Mouse (Mus musculus): ENCODE results near the gene Ddb1.

Ddb1 gene

GRCm38 (mm10) chr19:10591659-10592377 lies 13.3 kb upstream of the Ddb1 start:
- no peak for DNase-seq (ENCODE audit: low spot score)

DNA sequence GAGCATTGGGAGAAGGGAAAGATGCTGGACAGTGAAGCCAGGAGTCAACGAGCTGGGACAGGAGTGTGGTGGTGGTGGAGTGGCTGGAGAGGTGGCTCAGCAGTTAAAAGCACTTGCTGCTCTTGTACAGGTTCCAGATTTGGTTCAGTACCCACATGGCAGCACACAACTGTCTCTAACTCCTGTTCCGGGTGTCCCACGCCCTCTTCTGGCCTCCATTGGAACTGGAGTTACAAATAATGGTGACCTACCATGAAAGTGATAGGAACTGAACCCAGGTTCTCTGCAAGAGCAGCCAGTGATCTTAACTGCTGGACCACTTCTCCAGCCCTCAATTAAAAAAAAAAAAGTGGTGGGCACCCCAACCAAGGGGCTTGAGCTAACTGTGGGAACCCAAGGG lies 6.9 kb upstream of the Ddb1 start:
- no peak for DNase-seq (ENCODE audit: low spot score)

DNA sequence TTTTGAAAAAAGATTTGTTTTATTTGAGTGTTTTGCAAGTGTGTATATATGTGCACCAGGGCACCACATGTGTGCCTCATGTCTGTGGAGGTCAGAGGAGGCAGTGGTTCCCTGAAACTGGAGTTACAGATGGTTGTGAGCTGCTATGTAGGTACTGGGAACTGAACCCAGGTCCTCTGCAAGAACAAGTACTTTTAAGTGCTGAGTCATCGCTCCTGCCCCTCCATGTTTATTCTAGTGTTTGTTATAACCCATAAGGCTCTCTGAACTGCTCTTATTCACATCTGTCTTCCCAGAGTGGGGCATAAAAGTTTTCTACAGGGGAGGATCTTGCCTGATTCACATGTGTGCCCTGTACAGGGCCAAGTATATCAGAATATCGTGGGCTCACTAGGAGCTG lies 5.5 kb upstream of the Ddb1 start:
- no peak for DNase-seq (ENCODE audit: low spot score)

DNA sequence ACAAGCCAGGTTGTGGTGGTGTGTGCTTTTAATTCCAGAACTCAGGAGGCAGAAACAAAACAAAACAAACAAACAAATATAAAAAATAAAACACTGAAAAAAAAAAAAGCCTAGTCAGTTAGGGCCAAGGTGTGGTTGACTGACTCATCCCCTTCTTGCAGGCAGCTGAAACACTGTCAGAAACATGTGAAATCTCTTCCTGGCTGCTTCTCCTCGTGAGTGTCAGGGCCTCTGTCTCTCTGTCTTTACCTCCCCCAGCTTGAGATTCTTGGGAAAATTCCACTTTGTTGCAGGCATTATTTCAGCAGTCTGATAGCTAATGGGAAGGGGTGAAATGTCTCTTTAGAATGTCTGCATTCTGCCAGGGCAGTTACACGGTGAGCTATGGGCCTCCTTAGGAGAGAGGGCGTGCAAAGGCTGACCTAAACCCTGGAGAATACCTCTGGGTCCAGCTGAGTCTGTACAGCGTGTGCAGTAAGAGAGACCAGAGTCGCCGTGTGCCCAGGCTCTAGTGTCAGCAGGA lies 2.8 kb upstream of the Ddb1 start:
- no peak for DNase-seq (ENCODE audit: low spot score)

DNA sequence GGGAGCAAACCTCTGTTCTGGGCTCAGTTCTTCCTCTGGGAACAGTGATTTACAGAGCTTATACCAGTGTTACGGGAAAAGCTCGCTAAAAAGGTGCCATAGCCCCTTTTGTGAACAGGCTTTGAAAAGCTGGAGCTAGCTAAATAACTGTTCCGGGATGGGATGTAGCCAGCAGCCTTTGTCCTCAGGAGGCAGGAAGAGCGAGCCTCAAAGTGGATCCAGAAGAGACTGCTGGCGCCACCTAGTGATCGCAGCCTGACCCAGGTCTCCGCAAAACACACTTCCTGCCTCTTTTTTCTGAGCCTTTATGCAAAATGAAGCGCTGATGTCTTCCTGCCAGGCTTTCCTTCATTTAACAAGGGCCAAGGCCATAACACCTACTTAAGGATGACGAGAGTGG lies 2.3 kb upstream of the Ddb1 start:
- DNase-seq (ENCODE audit: low spot score) = peak; percentile 74

GRCm38 (mm10) chr19:10603660-10604523 lies 1.2 kb upstream of the Ddb1 start:
- DNase-seq (ENCODE audit: low spot score) = no peak

GRCm38 (mm10) chr19:10604534-10604933 lies 593 bp upstream of the Ddb1 start:
- no peak for DNase-seq (ENCODE audit: low spot score)

- no peak for DNase-seq (ENCODE audit: low spot score)
Observed at GRCm38 (mm10) chr19:10605901-10606622, 935 bp downstream of the Ddb1 start.

DNA sequence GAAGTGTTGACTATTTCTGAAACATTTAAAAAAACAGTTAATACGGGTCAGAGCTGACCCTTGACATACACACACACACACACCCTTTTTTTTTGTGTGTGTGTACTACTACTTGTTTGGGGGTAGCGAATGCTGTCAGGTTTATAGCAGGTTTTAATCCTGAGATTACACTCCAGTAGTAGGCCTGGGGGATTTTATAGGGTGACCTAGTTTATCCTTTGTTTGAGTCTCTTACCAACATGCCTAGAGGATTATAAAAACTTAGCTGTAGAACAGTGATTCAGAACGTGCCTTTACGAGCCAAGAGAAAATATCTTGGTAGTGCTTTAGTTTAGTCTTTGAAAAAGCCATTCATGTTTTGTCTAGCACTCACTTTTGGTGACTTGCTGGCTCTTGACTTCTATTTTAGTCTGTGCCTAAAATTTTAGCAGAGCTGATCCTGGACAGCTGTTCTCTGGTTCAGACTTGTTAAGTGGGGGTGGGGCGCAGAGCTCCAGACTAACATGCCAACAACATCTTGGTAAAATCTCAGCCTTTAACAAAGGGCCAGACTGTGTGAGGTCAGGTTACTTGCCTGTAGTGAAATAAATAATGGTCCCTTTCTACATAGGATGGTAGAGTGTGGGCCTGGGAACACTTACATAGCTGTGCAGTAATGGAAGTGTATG lies 3.6 kb downstream of the Ddb1 start:
- DNase-seq (ENCODE audit: low spot score) = no peak

DNA sequence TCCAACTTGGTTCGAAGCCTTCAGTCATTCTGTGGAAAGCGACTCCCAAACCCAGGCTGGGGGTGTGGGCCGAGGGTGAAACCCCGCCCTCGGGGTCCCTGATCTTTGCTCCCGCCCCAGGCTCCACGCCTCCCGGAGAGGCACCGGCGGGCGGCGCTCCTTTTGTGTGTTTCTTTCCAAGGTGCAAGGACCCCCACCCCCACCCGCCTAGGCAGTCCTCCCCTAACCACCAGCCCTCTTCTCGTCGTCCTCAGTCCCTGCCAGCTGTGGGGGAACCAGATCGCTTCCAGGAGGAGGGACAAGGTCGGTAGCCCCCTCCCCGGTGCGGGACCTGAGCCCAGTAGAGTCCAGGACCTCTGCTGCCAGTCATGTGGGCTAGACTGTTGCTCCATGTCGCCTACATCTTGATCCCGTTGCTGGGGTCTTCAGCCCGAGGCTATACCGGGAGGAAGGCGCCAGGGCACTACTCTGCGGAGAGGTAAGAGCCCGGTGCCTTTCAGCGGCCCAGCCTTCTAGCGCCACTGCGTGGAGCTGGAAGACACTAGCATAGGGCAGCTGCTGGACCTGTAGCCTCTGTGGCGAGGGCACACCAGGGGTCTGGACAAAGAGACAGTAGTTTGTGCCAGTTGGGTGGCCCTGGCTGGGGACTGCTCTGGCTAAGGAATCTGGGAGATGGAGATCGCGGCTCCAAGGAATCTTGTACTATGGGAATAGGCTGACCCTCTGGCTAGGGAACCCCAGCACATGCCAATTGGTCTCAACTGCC lies 29.2 kb downstream of the Ddb1 start, which contains the start of gene Vwce:
Gene Vwce, plus strand, starts transcription at position 108 of the 766 bp plus-strand sequence.
- DNase-seq (ENCODE audit: low spot score) = peak; percentile 26

GRCm38 (mm10) chr19:10634872-10635318 lies 29.8 kb downstream of the Ddb1 start:
- peak; percentile 24 for DNase-seq (ENCODE audit: low spot score)

- DNase-seq (ENCODE audit: low spot score) = no peak
Observed at GRCm38 (mm10) chr19:10637840-10638239, 32.7 kb downstream of the Ddb1 start.

GRCm38 (mm10) chr19:10640080-10640479 lies 35.0 kb downstream of the Ddb1 start:
- no peak for DNase-seq (ENCODE audit: low spot score)

GRCm38 (mm10) chr19:10640589-10641378 lies 35.7 kb downstream of the Ddb1 start:
- no peak for DNase-seq (ENCODE audit: low spot score)

GRCm38 (mm10) chr19:10645616-10646015 lies 40.5 kb downstream of the Ddb1 start:
- no peak for DNase-seq (ENCODE audit: low spot score)

DNA sequence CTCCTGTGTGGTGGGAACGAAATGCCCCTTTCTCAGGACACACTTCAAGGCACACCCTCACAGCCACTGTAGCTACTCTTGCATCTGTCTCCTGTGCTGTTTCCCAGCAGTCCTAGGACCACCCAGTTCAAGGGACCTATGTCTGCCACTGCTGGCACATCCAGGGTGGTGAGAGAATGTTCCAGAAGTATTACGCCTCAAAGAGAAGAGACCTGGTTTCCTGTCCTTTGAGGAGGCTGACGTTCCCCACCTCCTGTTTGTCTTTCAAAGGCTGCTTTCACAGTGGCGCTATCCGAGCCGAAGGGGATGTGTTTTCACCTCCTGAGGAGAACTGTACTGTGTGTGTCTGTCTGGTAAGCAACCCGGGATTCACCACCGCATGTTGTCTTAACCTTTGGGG lies 43.0 kb downstream of the Ddb1 start:
- DNase-seq (ENCODE audit: low spot score) = no peak

DNA sequence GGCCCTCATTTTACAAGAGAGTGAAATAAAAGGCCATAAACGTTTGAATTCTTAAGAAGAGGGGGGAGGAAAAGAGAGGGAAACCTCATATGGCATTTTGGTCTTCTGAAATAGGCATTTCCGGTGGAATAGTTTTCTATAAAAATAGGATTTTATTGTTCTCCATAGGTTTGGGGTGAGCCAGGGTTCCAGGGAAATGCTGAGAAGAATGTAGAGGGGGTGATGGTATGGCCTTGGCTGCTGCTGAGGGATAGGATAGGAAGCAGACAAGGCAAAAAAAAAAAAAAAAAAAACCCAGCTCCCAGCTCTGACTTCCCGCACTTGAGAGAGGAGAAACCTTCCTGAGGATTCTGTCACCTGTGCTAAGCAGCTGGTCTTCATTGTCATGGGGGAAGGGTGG lies 50.9 kb downstream of the Ddb1 start:
- no peak for DNase-seq (ENCODE audit: low spot score)

DNA sequence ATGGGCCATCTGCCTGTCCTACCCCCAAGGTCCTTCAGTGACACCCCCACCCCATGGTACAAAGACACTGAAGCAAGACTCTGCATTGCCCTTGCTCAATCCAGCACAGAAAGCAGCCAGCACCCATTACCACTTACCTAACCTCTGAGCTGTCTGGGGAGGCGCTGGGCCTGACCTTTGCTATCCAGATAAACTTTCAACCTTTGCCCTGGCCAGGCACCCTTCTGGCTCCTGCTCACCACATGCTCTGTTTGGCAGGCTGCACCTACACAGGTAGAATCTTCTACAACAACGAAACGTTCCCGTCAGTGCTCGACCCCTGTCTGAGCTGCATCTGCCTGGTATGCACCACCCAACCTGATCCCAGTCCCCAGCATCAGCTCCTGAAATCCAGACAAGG lies 52.6 kb downstream of the Ddb1 start:
- DNase-seq (ENCODE audit: low spot score) = no peak

GRCm38 (mm10) chr19:10658406-10658805 lies 53.3 kb downstream of the Ddb1 start:
- no peak for DNase-seq (ENCODE audit: low spot score)

DNA sequence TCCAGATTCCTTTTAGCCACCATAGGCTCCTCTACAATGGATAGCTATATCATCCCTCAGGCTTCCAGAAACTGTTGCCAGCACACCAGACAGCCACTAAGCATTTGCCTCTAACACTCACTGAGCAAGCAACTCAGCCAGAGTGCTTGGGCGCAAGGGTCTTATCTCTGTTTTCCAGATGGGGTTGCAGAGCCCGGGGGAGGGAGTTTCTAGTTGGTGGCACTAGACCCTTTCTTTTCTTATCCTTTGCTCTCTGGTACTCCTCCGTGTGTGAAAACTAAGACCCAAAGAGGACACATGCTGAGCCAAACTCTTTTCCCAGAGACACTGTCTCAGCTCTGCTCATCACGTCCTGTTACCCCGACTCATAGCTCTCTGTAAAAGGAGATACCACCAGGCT lies 56.2 kb downstream of the Ddb1 start:
- peak; percentile 54 for DNase-seq (ENCODE audit: low spot score)
